Mouse (Mus musculus) kidney, embryonic 14.5 days (tissue): ENCODE data around the gene Atxn3. TPM values are rescaled to one million over a fixed set of nuclear protein-coding genes. Genes with fewer than 3 reads are reported as not detected.
A peak's percentile ranks its signal among the peaks of the same experiment; 100 is the strongest.

Source experiments
- ATAC-seq: fragments of 200-750 bp; cut with Nextera tagmentation; 2 replicates; pipeline ENCODE4 v1.8.0; 2017; ENCODE audit warnings: moderate number of reproducible peaks, mild to moderate bottlenecking, moderate TSS enrichment, moderate library complexity; ENCODE audit not compliant: low FRiP score, low TSS enrichment
- H3K27ac ChIP-seq: fragments of 300-500 bp; sonication (generic); 2 replicates; pipeline ENCODE4 v1.5.1; 2014; ENCODE audit warnings: low read depth, mild to moderate bottlenecking, low read length, moderate library complexity, mixed read lengths
- H3K27me3 ChIP-seq: fragments of 300-500 bp; sonication (generic); 2 replicates; pipeline ENCODE4 v1.6.1; 2014; ENCODE audit warnings: mild to moderate bottlenecking, low read length; ENCODE audit not compliant: control insufficient read depth, insufficient read depth
- H3K36me3 ChIP-seq: fragments of 300-500 bp; sonication (generic); 2 replicates; pipeline ENCODE4 v1.6.1; 2014; ENCODE audit warnings: low read length, mixed read lengths; ENCODE audit not compliant: control insufficient read depth, insufficient read depth
- H3K4me1 ChIP-seq: fragments of 300-500 bp; sonication (generic); 2 replicates; pipeline ENCODE4 v1.6.1; 2014; ENCODE audit warnings: low read length, mixed read lengths; ENCODE audit not compliant: control insufficient read depth, insufficient read depth
- H3K4me2 ChIP-seq: fragments of 300-500 bp; sonication (generic); replicated peaks from 2 replicates; pipeline ENCODE4 v1.6.1; 2014; ENCODE audit warnings: low read depth, mild to moderate bottlenecking, low read length
- H3K4me3 ChIP-seq: fragments of 300-500 bp; sonication (generic); 2 replicates; pipeline ENCODE4 v1.5.1; 2014; ENCODE audit warnings: mild to moderate bottlenecking, low read length
- H3K9ac ChIP-seq: fragments of 300-500 bp; sonication (generic); 2 replicates; pipeline ENCODE4 v1.6.1; 2014; ENCODE audit warnings: low read depth, mild to moderate bottlenecking, low read length, moderate library complexity
- H3K9me3 ChIP-seq: fragments of 300-500 bp; sonication (generic); 2 replicates; pipeline ENCODE4 v1.6.1; 2016; ENCODE audit warnings: low read length; ENCODE audit not compliant: control insufficient read depth
- WGBS: fragments of 180-500 bp; shearing (Covaris S2); extraction: QIAGEN DNeasy Blood & Tissue Kit; methylation state at CpG from one replicate; pipeline ENCODE4 v1.1.7; 2014; 5-methylcytosine and 5-hydroxymethylcytosine counted together
- polyA plus RNA-seq: library from polyadenylated mRNA; unstranded; fragments of >200 nt; fragmentation: Nextera tagmentation; extraction: Ambion mirVana; gene quantifications from 2 replicates; pipeline ENCODE4 v1.2.1, GENCODE M21; 2014

Atxn3 gene
- polyA plus RNA-seq, 1 experiment from 2014 or later = 19.4 TPM

DNA sequence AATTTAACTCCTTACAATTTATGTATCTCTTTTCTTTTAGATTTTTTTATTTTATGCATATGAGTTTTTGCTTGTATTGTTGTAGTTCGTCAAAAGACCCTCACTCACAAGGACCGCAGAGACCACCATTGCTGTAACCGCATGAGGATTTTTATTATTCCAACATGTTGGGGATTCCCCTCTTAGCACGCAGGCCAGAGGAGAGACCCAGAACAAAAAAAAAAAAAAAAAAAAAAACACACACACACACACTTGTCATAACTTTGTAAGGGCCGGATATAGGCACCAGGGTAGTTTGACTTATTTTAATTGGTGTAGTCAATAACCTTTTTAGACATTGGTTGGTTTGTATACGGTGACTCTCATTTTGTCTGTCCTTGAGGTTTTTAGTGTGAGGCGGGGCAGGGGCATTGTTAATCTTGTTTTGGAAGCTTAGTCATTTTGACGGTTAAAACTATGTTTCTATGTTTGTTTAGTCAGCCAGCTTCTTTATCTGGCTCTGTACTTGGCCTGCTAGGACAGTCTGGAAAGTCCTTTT, 21.2 kb upstream of the Atxn3 start:
- H3K36me3 ChIP-seq = peaks cover 23% of the 10 kb centered on the region
- no peak overlapping the region for H3K27ac ChIP-seq
- no peaks in the 10 kb centered on the region for H3K27me3 ChIP-seq
- WGBS = 90% methylated on average over 8 of the region's 8 CpGs
- H3K4me2 ChIP-seq = no peak overlapping the region
- H3K4me1 ChIP-seq = peaks cover 15% of the 10 kb centered on the region
- no peak overlapping the region for H3K9ac ChIP-seq
- ATAC-seq = no peak
- no peak overlapping the region for H3K4me3 ChIP-seq
- H3K9me3 ChIP-seq = no peaks in the 10 kb centered on the region

DNA sequence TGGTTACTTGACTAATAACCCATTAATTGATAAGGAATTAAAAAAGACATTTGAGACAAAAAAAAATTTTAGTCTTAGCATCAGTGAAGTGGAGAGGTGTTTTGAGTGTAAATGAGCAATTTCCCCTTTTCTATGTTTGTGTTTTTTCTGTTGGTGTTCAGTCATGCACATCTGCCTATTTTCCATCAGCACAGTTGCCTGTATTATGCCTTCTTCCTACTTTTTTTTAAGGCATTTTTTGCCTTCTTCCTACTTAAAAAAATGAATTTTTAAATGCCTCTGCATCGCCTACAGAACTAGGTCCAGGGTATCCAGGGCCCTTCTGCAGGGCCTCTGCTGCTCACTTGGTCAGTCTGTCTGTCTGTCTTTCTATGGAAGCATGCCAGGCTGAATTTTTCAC, 20.5 kb upstream of the Atxn3 start:
- H3K27me3 ChIP-seq = no peaks in the 10 kb centered on the region
- H3K27ac ChIP-seq = no peak overlapping the region
- no peak overlapping the region for H3K4me2 ChIP-seq
- 93% methylated on average over 1 of the region's 1 CpGs for WGBS
- no peak for ATAC-seq
- no peaks in the 10 kb centered on the region for H3K9me3 ChIP-seq
- peaks cover 16% of the 10 kb centered on the region for H3K36me3 ChIP-seq
- H3K4me1 ChIP-seq = peaks cover 16% of the 10 kb centered on the region
- no peak overlapping the region for H3K9ac ChIP-seq
- no peak overlapping the region for H3K4me3 ChIP-seq

DNA sequence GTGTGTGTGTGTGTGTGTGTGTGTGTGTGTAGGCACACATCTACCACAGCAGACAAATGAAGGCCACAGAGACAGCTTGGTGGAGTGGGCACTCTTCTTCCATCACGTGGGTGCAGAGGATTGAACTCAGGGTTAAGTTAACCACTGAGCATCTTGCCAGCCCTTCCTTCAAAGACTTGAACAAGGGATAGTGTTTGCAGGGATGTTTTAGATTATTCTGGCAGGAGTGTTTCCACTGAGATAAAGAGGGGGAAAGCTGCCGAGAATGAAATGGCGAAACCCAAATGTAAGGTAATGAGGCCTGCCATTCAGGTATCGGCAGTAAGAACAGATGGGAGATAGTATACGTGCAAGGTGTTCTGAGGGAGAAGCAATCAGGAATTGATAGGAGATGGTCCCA, 20.1 kb upstream of the Atxn3 start:
- WGBS = 93% methylated on average over 5 of the region's 5 CpGs
- no peak overlapping the region for H3K9ac ChIP-seq
- H3K4me2 ChIP-seq = no peak overlapping the region
- H3K4me1 ChIP-seq = peaks cover 16% of the 10 kb centered on the region
- H3K27me3 ChIP-seq = no peaks in the 10 kb centered on the region
- no peak overlapping the region for H3K4me3 ChIP-seq
- H3K27ac ChIP-seq = no peak overlapping the region
- peaks cover 12% of the 10 kb centered on the region for H3K36me3 ChIP-seq
- no peaks in the 10 kb centered on the region for H3K9me3 ChIP-seq
- ATAC-seq = no peak

DNA sequence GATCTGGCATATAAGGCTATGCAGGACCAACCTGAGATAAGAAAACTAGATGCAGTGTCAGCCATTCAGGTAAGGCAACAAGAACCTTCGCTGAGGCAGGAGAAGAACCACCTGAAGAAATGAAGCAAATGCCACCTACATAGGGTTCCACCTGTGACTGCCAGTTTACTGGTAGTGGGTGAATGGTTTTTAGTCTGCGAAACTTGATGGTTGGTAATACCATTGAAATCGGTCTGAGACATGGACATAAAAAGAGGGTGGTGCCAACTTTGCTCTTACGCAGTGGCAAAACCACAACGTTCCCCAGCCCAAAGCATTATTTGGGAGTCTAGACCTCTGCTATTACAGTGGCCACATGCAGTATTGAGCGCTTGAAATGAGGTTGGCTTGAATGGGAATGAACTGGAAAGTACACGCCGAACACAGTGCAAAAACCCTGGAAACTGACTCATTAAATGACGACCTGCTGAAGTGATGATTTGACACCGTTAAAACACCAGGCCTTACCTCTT, 19.4 kb upstream of the Atxn3 start:
- H3K27me3 ChIP-seq = no peaks in the 10 kb centered on the region
- H3K9ac ChIP-seq = no peak overlapping the region
- H3K9me3 ChIP-seq = no peaks in the 10 kb centered on the region
- peak overlapping the region; percentile 48 for H3K4me2 ChIP-seq
- no peak overlapping the region for H3K27ac ChIP-seq
- H3K36me3 ChIP-seq = peaks cover 5% of the 10 kb centered on the region; the same call in 1 of the 2 replicates
- no peak for ATAC-seq
- peak overlapping the region; percentile 92; the same call in 1 of the 2 replicates for H3K4me3 ChIP-seq
- WGBS = 92% methylated on average over 10 of the region's 10 CpGs
- peaks cover 16% of the 10 kb centered on the region for H3K4me1 ChIP-seq

DNA sequence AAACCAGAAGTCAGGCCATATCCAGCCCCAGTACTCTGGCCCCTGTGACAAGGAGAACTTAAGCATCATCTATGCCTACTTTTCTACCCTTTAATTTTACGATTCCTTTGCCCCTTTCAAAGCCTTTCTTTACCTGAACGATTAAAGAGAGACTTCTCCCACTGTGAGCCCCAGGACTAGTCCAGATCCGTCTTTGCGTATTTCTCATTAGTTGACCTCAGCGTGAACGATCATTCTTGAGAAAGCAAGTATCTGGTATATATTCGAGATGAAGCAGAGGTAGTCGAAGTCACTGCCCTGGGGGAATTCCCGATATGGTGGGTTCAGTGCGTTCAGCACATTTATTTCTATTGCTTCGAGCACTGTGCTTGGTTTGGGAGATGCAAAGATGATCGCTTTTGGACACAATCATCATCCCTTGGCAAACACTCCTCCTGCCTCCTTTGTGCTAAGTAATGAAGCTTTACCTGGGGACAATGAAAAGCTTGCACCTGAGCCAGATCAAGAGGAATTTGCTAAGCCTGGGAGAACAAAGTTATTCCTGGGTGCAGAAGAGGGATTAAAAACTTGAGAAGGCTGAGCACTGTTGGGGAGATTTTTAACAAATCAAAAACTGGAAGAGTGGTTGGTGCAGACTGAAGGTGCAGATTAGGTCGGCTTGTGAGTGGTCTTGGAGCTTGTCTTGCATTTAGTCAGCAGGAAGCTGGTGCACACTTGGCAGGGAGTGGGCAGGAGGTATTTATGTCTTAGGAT, 18.8 kb upstream of the Atxn3 start:
- no peaks in the 10 kb centered on the region for H3K27me3 ChIP-seq
- H3K27ac ChIP-seq = peak overlapping the region; percentile 84
- 26% methylated on average over 13 of the region's 13 CpGs for WGBS

DNA sequence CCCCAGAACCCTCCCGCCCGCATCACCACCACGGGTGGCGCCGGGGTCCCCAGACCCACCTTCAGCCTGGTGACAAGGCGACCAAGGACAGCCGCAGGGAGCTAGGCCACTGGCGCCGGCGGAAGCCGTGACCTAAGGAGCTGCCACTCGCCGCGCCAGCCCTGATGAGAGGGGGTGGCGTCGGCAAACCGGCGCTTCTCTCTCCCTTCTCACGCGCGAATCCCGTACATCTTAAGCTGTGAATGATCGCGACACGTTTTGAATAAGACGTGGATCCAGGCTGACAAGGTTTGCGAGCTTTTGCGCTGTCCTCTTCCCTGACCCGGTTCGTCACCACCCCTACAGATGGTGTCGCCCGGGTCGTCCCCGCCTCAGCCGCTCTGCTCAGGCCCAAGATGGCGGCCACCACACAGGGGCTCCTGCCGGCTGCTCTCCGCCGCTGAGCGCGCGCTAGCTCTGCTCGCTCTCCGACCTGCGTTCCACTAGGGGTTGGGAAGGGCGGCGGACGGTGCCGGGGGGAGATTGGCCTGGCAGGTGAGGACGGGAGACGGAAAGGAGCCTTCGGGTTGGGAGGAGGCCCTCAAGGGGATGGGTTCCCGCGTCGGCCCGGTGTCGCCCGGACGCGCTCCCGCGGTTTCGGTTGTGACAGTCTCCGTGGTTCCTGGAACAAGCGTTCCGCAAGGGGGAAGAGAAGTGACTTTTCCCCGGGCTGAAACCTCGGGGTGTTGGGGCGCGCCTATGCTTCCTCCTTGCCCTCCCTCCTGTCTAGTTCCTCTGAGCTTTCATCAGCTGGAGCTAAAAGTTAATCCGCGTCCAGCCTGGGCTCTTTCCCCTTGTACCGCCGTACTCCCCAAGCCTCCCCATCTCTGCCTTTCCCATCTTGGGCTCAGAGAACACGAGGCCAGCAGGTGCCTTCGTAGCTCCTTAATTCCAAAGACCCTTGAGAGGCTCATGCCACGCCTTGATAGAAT, 17.8 kb upstream of the Atxn3 start, which contains the start of gene Cpsf2:
Gene Cpsf2, plus strand, starts transcription at position 388 of the 971 bp plus-strand sequence.
- ATAC-seq = peak; percentile 97

More for the DNA sequence above, 18.8 kb upstream of the Atxn3 start:
- Histone ChIP-seq H3K4me2 (peak overlapping the region; percentile 48), H3K9ac (peak overlapping the region; percentile 92), H3K36me3 (peaks cover 1% of the 10 kb centered on the region; the same call in 1 of the 2 replicates), H3K4me3 (peak overlapping the region; percentile 92), H3K4me1 (peaks cover 16% of the 10 kb centered on the region), H3K9me3 (no peaks in the 10 kb centered on the region)
- no peak for ATAC-seq

DNA sequence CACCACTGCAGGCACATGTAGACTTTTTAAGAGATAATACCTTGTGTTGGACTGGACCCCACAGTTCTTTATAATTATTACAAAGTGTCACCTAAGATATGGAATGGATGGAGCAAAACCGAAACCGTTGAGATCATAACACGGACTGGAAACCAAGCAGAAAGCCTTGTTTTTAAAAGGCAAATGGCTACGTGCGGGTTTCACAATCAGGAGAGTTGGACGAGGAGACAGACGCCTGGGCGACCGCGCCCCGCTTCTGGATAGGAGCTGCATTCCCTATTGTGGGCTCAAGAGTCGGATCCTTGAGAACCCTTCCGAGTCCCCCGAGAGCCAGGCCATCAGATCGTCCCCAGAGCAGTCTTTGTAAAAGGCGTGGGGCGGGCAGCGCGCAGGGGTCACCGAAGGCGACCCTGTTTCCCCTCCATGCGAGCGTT, 17.1 kb upstream of the Atxn3 start:
- Histone ChIP-seq H3K4me2 (peak overlapping the region; percentile 48), H3K4me3 (peak overlapping the region; percentile 92), H3K9ac (peak overlapping the region; percentile 92), H3K4me1 (peaks cover 16% of the 10 kb centered on the region), H3K36me3 (no peaks in the 10 kb centered on the region; the same call in 1 of the 2 replicates), H3K9me3 (no peaks in the 10 kb centered on the region), H3K27ac (peak overlapping the region; percentile 84), H3K27me3 (no peaks in the 10 kb centered on the region)
- under 1% methylated on average over 23 of the region's 23 CpGs for WGBS
- ATAC-seq = no peak

More for the DNA sequence above, 17.8 kb upstream of the Atxn3 start, which contains the start of gene Cpsf2:
- Histone ChIP-seq H3K27me3 (no peaks in the 10 kb centered on the region), H3K9me3 (no peaks in the 10 kb centered on the region), H3K9ac (peak within 1 kb of the TSS; percentile 92), H3K4me2 (peak within 1 kb of the TSS; percentile 48), H3K4me1 (peaks cover 16% of the 10 kb centered on the region), H3K4me3 (peak within 1 kb of the TSS; percentile 92), H3K27ac (peak within 1 kb of the TSS; percentile 84), H3K36me3 (no peaks in the 10 kb centered on the region; the same call in 1 of the 2 replicates)
- WGBS = under 1% methylated on average over 76 of the region's 77 CpGs

DNA sequence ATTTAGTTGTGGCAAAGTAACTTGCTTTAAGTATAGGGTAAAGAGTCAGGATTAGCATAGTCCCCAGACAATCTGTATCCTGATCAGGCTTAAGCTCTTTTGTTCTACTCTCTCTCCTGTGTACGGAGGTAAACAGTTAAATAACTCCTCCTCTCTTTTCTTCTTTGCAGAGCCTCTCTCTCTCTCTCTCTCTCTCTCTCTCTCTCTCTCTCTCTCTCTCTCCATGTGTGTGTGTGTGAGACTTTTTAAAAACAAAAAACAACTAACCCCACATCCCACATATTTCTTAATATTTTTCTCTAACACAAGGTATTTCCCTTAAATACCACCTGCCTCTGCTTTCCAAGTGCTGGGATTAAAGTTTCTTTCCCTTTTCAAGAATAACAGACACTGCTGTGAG, 16.5 kb upstream of the Atxn3 start:
- peaks cover 16% of the 10 kb centered on the region for H3K4me1 ChIP-seq
- H3K9ac ChIP-seq = peak overlapping the region; percentile 92; the same call in 1 of the 2 replicates
- no peak for ATAC-seq
- peak overlapping the region; percentile 48 for H3K4me2 ChIP-seq
- H3K27me3 ChIP-seq = no peaks in the 10 kb centered on the region
- no peak overlapping the region for H3K27ac ChIP-seq
- H3K4me3 ChIP-seq = peak overlapping the region; percentile 92
- H3K9me3 ChIP-seq = no peaks in the 10 kb centered on the region
- 29% methylated on average over 1 of the region's 1 CpGs for WGBS
- no peaks in the 10 kb centered on the region; the same call in none of the 2 replicates for H3K36me3 ChIP-seq
